Mouse (Mus musculus) midbrain, postnatal 0 days (tissue): ENCODE data around the gene Cdh4. TPM values are rescaled to one million over a fixed set of nuclear protein-coding genes. Genes with fewer than 3 reads are reported as not detected.

Experiments
- ATAC-seq: fragments of 200-750 bp; cut with Nextera tagmentation; 2 replicates; pipeline ENCODE4 v1.8.0; 2017; ENCODE audit warnings: moderate number of reproducible peaks, mild to moderate bottlenecking, moderate TSS enrichment, moderate library complexity; ENCODE audit not compliant: low FRiP score
- DNase-seq: peaks from one replicate; pipeline ENCODE4 v3.0.0-alpha.2; 2015; ENCODE audit warnings: low spot score
- H3K27ac ChIP-seq: fragments of 300-500 bp; sonication (generic); 2 replicates; pipeline ENCODE4 v1.5.1; 2014; ENCODE audit warnings: low read depth, mild to moderate bottlenecking, low read length, mixed read lengths
- H3K27me3 ChIP-seq: fragments of 300-500 bp; sonication (generic); 2 replicates; pipeline ENCODE4 v1.6.1; 2014; ENCODE audit warnings: low read length, control low read depth, mixed read lengths; ENCODE audit not compliant: insufficient read depth
- H3K36me3 ChIP-seq: fragments of 300-500 bp; sonication (generic); 2 replicates; pipeline ENCODE4 v1.6.1; 2014; ENCODE audit warnings: low read length, control low read depth, mixed read lengths; ENCODE audit not compliant: insufficient read depth
- H3K4me1 ChIP-seq: fragments of 300-500 bp; sonication (generic); 2 replicates; pipeline ENCODE4 v1.6.1; 2014; ENCODE audit warnings: mild to moderate bottlenecking, control low read depth, antibody characterized with exemption, low read length, mixed read lengths; ENCODE audit not compliant: insufficient read depth
- H3K4me2 ChIP-seq: fragments of 300-500 bp; sonication (generic); 2 replicates; pipeline ENCODE4 v1.6.1; 2014; ENCODE audit warnings: low read depth, mild to moderate bottlenecking, low read length, mixed read lengths; ENCODE audit not compliant: poor library complexity, severe bottlenecking
- H3K4me3 ChIP-seq: fragments of 300-500 bp; sonication (generic); 2 replicates; pipeline ENCODE4 v1.5.1; 2014; ENCODE audit warnings: low read depth, mild to moderate bottlenecking, low read length, moderate library complexity
- H3K9ac ChIP-seq: fragments of 300-500 bp; sonication (generic); replicated peaks from 2 replicates; pipeline ENCODE4 v1.6.1; 2014; ENCODE audit warnings: mild to moderate bottlenecking, low read length, moderate library complexity, mixed read lengths; ENCODE audit not compliant: poor library complexity, severe bottlenecking
- H3K9me3 ChIP-seq: fragments of 300-500 bp; sonication (generic); 2 replicates; pipeline ENCODE4 v1.6.1; 2016; ENCODE audit warnings: low read length, control low read depth
- CTCF ChIP-seq: IDR thresholded peaks from 2 replicates; pipeline ENCODE4 v1.5.1; 2016; ENCODE audit warnings: antibody characterized with exemption, mild to moderate bottlenecking
- WGBS: fragments of 180-500 bp; shearing (Covaris S2); extraction: QIAGEN DNeasy Blood & Tissue Kit; methylation state at CpG from one replicate; pipeline ENCODE4 v1.1.7; 2014; 5-methylcytosine and 5-hydroxymethylcytosine counted together
- polyA plus RNA-seq: library from polyadenylated mRNA; unstranded; fragments of >200 nt; fragmentation: Nextera tagmentation; extraction: Ambion mirVana; gene quantifications from 2 replicates; pipeline ENCODE4 v1.2.1, GENCODE M21; 2015
- total RNA-seq: library from RNA; depleted of rRNA; stranded (reverse); fragments of >200 nt; gene quantifications from 2 replicates; pipeline ENCODE4 v1.2.3, GENCODE M21; 2014

The Cdh4 gene
- total and polyA plus RNA-seq, 2 experiments from 2014 or later, result 64.9 to 86.6 TPM

DNA sequence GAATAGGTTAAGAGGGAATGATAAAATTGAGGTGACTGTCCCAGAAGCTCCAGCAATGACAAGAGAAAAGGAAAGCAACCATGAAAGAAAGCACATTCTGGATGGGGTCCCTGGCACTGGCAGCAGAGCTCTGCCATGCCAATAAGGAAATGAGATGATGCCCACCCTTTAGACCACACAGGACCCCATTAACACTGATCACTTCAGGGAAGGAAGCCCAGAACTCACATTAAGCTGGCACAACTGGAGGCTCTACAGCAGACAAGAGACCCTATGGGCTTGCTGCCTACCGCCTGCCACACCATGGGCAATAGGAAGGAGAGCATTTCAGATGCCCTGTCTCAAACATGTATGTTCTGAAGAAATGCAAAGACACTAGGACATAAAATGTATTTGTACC, 499.5 kb downstream of the Cdh4 start:
- WGBS, result 87% methylated on average over 1 of the region's 1 CpGs
- Histone ChIP-seq H3K4me1 (no peaks in the 10 kb centered on the region), H3K27me3 (no peaks in the 10 kb centered on the region), H3K9ac (no peak overlapping the region), H3K4me2 (no peak overlapping the region), H3K36me3 (no peaks in the 10 kb centered on the region), H3K9me3 (no peaks in the 10 kb centered on the region), H3K4me3 (no peak overlapping the region), H3K27ac (no peak overlapping the region)
- no peak for TF ChIP-seq CTCF
- ATAC-seq (no peak), DNase-seq (peak; percentile 64)

DNA sequence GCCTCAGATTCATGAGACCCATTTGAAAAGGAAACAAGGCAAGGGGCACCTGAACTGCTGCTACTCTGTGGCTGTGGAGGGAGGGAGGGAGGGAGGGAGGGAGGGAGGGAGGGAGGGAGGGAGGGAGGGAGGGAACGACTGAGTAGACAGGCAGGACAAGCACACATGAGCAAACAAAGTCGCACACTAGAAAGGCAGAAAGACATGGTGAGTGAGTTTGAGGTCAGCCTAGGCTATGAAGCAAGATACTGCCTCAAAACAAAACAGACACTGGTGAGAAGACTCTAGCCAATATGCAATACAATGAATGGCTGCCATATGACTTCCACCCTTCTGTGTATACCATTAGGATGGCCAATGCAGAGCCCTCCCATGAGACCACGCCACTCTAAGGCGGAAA, 502.8 kb downstream of the Cdh4 start:
- Histone ChIP-seq H3K27ac (no peak overlapping the region), H3K4me2 (no peak overlapping the region), H3K4me1 (peaks cover 4% of the 10 kb centered on the region; the same call in 1 of the 2 replicates), H3K27me3 (no peaks in the 10 kb centered on the region), H3K9ac (no peak overlapping the region), H3K9me3 (no peaks in the 10 kb centered on the region), H3K4me3 (no peak overlapping the region), H3K36me3 (no peaks in the 10 kb centered on the region)
- no peak for DNase-seq
- no peak for ATAC-seq
- WGBS, result 31% methylated on average over 4 of the region's 4 CpGs
- no peak for TF ChIP-seq CTCF

DNA sequence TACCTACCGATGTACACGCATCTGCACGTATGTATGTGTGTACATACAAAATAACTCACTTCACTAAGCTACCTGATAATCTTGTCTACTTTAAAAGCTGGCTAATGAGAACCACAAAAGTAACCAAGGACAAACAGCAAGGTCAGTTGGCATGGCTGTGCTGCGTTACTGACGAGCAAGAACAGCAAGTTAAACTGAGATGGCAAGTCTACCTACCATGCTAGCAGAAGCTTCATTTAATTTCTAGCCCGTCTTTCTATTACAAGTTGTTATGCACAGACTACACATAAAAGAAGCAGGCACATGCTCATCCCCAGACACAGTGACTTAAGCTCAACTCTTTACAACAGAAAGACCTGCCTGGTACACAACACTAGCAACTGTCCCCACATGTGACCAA, 504.3 kb downstream of the Cdh4 start:
- H3K4me2 ChIP-seq, result no peak overlapping the region
- no peaks in the 10 kb centered on the region for H3K27me3 ChIP-seq
- H3K9ac ChIP-seq, result no peak overlapping the region
- H3K27ac ChIP-seq, result no peak overlapping the region
- no peaks in the 10 kb centered on the region for H3K9me3 ChIP-seq
- no peak overlapping the region for H3K4me3 ChIP-seq
- no peak for ATAC-seq
- no peak for DNase-seq
- no peaks in the 10 kb centered on the region for H3K36me3 ChIP-seq
- peaks cover 4% of the 10 kb centered on the region for H3K4me1 ChIP-seq
- WGBS, result 85% methylated on average over 6 of the region's 6 CpGs
- TF ChIP-seq CTCF, result no peak

DNA sequence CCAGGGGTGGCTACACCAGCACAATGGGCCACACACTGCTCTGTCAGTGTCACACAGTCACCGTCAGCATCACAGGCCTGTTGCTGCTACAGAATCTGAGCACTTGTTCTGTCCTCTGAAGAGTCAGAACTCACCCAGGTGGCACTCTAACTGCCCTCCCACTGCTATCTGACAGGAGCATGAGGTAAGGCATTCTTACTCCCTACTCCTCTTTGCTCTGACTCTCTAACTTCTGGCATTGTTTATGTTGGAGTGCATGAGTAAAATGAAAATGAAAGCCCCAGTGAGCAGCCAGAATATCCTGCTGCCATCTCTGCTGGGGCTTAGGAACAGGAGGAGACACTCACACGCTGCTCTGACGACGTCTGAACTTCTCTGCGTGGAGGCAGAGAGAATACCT, 505.4 kb downstream of the Cdh4 start:
- Histone ChIP-seq H3K4me2 (no peak overlapping the region), H3K4me1 (peaks cover 4% of the 10 kb centered on the region), H3K4me3 (no peak overlapping the region), H3K36me3 (no peaks in the 10 kb centered on the region), H3K27ac (no peak overlapping the region), H3K9me3 (no peaks in the 10 kb centered on the region), H3K27me3 (no peaks in the 10 kb centered on the region), H3K9ac (no peak overlapping the region)
- no peak for TF ChIP-seq CTCF
- ATAC-seq (no peak), DNase-seq (no peak)
- WGBS, result 53% methylated on average over 5 of the region's 5 CpGs

DNA sequence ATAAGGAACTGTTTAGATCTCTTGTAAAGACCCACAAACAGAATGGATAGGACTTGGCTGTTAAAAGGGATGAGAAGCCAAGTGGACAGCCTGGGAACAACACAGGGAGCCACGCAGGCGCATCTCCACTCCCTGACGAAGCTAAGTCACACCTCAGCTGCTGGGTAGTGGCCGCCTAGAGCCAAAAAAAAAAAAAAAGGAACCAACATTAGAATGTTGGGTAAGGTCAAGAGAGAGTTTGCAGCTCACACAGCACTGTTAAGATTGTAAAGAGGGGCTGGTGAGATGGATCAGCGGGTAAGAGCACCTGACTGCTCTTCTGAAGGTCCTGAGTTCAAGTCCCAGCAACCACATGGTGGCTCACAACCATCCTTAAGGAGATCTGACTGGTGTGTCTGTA, 506.6 kb downstream of the Cdh4 start:
- no peak for DNase-seq
- no peak for TF ChIP-seq CTCF
- no peak overlapping the region for H3K4me3 ChIP-seq
- no peak overlapping the region for H3K9ac ChIP-seq
- H3K4me1 ChIP-seq, result peaks cover 4% of the 10 kb centered on the region
- ATAC-seq, result no peak
- no peaks in the 10 kb centered on the region for H3K36me3 ChIP-seq
- no peak overlapping the region for H3K4me2 ChIP-seq
- 90% methylated on average over 5 of the region's 5 CpGs for WGBS
- no peaks in the 10 kb centered on the region for H3K9me3 ChIP-seq
- H3K27ac ChIP-seq, result no peak overlapping the region
- H3K27me3 ChIP-seq, result no peaks in the 10 kb centered on the region
